Mouse (Mus musculus) mouse embryonic stem cell (cell line): ENCODE measurements around the gene Man2a2.

ENCODE experiments used
- in situ Hi-C, 2 experiments: fragments of 300-500 bp; cut with MboI; formaldehyde crosslinking; loops; 1 replicate in 1 of 2; 3 replicates in 1 of 2; pipeline ENCODE4 v1.14.3; 2019 to 2020; ENCODE audit warnings: low sequenced_read_pairs in 2 of 2, low pct_unique_long_range_greater_than_20kb in 1 of 2, mixed read lengths in 1 of 2; ENCODE audit not compliant: unreplicated experiment in 1 of 2

The Man2a2 gene

DNA sequence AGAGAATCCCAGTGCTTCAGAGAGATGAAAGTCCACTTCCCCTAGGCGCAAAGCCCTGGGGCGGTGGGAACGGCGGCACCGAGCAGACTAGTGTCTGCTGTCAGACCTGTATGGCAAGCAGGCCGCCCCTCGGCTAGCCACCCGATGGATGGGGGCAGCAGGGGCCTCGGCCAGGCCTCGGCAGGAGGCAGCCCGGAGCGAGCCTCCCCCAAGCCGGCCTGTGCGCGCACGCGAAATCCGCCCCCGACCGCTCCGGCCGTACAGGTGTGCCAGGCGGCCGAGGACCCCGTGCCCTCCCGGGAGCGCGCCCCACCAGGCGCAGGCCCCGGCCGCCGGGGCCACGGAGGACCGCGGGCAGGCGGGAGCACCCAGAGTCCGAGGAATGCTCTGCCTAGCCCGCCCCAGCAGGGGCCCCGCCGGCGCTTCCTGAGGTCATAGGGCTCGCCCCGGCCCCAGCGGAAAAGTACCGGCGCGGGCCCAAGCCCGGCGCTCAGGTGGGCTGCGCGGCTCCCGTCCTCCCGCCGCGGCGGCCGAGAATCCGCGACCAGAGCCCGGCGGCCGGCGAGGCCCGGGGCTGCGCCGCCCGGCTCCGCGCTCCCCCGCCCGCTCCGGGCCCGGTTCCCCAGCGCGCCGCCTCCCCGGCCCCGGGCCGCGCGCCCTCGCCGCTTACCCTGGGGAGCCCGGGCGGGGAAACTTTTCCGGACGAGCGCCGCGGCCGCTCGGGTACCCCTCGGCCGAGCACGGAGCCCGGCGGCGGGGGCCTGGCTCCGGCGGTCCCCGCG lies 30.9 kb upstream of the Man2a2 start:
- in situ Hi-C loops, result loop anchor here in 1 of 2 experiments (10.0 kb wide), 1 partner anchor 163 kb away; no protein-coding TSS in a partner anchor

DNA sequence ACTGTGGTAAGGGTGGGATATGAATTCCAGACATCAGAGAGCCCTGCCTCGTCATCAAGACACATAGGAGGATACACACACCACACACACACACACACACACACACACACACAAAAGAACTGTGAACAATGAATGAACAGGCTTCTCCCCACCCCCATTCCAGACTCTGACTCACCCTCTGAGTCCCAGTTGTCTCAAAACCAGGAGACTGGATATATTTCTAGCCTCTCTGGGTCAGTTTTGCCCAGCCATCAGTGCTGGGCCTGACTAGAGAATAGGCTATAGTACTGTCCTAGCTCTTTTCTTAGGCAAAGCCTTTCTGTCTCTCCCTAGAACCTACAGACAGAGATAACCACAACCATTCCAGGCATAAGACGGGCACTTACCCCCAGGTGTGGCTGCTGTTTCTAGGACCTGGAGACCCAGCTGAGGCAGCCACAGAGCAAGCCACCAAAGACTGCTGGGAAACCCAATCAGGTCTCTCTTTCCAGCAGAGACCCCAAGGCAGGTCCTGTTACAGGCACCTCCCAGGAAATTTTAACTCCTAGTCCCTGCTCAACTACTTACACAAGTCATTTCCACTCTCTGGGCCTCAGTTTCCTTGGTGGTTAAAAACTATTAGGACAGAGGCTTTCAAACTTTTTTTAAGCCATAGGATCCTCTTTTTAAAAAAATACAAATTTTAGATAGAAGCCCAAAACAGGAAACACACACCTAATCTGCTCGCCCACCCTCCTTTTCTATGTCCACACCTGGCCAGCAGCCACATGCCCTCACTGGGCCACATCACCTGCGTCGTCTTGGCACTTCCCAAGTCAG lies 30.1 kb upstream of the Man2a2 start:
- in situ Hi-C loops, result loop anchor here in 1 of 2 experiments (10.0 kb wide), 1 partner anchor 164 kb away; no protein-coding TSS in a partner anchor

DNA sequence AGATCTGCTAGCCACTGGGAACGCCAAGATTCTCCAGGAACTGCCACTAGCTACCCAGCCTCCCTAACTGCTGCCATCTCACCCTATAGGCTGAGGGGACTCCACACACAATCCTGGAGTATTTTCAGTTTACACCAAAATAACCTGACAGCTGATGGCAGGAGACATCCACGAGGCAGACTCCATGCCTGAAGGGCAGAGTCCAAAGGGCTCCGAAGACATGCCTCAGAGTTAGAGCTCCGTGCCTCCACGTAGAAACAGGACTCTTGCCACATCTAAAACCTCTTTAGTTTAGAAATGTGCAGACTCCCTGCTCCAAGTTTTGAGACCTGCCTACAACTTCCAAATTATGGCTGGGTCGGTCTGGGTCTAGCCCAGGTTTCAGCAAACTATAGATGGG lies 29.4 kb upstream of the Man2a2 start:
- in situ Hi-C loops, result loop anchor here in 1 of 2 experiments (10.0 kb wide), 1 partner anchor 164 kb away; no protein-coding TSS in a partner anchor

DNA sequence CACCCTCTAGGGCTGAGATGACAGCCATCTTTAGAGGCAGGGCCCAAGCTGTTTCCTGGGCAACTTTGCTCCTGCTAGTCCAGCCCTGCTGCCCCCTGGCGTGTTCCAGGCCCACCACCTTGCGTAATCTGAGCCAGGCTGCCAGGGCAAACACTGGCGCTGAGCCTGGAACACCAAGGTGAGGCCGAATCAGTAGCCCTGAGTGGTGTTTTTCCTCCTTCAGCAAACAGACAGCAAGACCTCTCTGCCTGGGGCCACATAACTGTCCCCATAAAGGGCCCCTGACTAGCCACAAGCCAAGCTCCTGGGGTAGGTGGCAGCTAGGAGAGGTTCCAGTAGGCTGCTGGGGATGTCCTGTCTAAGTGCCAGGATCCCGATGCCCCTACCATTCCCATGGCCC lies 28.9 kb upstream of the Man2a2 start:
- in situ Hi-C loops, result loop anchor here in 1 of 2 experiments (10.0 kb wide), 1 partner anchor 165 kb away; no protein-coding TSS in a partner anchor

DNA sequence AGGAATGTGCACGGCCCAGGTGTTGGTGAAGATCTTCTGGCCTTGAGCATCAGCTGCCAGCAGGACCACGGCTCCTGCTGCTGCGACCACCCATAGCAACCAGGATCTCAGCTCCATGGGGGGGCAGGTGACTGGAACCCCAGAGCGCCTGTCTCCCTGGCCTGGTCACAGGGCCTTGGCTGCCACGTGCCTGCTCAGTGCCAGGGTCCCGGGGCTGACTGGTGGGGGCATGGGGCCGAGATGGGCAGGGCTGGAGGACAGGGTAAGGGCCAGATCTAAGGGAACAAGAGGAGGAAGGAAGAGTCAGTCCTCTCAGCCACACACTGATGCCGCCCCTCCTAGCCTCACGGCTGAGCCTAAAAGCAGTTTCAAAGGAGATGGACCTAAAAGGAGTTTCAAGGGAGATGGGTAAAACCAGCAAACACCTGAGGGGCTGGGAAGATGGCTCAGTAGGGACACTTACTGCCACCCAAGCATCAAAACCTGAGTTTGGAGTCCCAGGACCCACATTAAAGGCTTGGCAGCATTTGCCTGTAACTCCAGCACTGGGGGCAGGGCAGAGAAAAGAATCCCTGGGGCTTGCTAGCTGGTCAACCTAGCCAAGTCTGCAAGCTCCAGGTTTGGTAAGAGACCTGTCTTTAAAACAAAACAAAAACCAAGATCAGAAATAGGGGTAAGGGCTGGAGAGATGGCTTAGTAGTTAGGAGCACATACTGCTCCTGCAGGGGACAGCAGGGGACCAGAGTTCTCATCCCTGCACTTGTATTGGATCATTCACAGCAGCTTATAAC lies 27.7 kb upstream of the Man2a2 start:
- in situ Hi-C loops, result loop anchor here (5.0 to 25.0 kb wide), 2 partner anchors 33 to 463 kb away; partner anchors contain the start of gene Zscan2 (in 1 of the 2)

DNA sequence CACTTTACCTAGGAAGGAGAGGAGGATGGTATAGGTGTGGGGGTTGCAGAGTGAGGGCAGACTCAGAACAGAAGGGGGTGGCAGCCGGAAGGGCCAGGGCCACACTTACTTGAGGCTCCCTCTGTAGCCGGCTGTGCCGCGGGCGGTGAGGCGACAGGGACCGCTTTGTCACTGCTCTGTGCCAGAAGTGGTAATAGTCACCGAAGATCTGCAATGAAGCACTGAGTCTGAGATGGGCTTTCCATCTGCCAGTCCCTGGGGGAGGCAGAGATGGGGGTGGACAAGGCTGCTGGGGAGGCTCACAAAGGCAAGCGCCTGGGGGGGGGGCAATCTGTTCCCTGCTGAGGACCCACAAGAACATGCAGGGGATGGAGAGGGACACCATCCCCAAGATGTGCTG lies 26.8 kb upstream of the Man2a2 start:
- in situ Hi-C loops, result loop anchor here (5.0 to 25.0 kb wide), 2 partner anchors 34 to 464 kb away; partner anchors contain the start of gene Zscan2 (in 1 of the 2)

DNA sequence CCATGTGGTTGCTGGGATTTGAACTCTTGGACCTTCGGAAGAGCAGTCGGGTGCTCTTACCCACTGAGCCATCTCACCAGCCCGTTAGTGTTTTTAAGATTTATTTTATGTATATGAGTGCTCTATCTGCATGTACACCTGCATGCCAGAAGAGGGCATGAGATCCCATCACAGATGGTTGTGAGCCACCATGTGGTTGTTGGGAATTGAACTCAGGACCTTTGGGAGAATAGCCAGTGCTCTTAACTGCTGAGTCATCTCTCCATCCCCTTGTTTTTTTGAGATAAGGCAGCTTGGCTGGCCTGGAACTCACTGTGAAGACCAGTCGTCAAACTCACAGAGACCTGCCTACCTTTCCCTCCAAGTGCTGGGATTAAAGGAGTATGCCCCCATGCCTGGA lies 25.3 kb upstream of the Man2a2 start:
- in situ Hi-C loops, result loop anchor here (5.0 to 25.0 kb wide), 2 partner anchors 36 to 466 kb away; partner anchors contain the start of gene Zscan2 (in 1 of the 2)

DNA sequence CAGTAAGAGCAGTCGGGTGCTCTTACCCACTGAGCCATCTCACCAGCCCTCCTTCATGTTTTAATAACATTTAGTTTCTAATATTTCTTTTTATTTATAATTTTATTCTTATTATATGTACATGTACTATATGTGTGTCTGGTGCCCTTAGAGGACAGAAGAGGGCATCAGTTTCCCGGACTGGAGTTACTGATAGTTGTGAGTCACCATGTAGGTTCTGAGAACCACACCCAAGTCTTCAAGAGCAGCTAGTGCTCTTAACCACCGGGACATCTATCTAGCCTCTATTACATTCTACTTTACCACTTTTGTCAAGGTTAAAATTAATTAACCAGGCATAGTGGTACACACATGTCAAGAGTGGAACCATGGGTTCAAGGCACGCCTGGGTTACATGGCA lies 23.4 kb upstream of the Man2a2 start:
- in situ Hi-C loops, result loop anchor here in 1 of 2 experiments (25.0 kb wide), 1 partner anchor 468 kb away; the partner anchor contains the start of gene Zscan2

DNA sequence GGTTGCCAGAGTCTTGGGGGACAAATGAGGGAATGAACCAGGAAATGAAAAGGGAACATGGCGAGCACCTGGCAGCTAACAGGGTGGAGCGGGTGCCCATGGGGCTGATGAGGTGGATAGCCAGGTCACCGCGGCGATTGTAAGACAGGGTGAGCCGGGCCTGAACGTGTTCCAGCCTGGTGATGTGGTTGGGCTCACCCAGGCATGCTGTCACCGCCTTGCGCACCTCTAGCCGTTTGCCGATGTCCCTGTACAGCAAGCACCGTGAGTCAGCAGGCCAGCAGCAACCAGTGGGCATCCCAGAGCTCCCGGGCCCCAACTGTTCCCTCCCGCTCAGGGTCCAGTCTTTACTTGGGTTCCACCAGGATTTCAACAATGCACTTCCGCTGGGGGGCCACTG lies 20.9 kb upstream of the Man2a2 start:
- in situ Hi-C loops, result loop anchor here in 1 of 2 experiments (25.0 kb wide), 1 partner anchor 470 kb away; the partner anchor contains the start of gene Zscan2

DNA sequence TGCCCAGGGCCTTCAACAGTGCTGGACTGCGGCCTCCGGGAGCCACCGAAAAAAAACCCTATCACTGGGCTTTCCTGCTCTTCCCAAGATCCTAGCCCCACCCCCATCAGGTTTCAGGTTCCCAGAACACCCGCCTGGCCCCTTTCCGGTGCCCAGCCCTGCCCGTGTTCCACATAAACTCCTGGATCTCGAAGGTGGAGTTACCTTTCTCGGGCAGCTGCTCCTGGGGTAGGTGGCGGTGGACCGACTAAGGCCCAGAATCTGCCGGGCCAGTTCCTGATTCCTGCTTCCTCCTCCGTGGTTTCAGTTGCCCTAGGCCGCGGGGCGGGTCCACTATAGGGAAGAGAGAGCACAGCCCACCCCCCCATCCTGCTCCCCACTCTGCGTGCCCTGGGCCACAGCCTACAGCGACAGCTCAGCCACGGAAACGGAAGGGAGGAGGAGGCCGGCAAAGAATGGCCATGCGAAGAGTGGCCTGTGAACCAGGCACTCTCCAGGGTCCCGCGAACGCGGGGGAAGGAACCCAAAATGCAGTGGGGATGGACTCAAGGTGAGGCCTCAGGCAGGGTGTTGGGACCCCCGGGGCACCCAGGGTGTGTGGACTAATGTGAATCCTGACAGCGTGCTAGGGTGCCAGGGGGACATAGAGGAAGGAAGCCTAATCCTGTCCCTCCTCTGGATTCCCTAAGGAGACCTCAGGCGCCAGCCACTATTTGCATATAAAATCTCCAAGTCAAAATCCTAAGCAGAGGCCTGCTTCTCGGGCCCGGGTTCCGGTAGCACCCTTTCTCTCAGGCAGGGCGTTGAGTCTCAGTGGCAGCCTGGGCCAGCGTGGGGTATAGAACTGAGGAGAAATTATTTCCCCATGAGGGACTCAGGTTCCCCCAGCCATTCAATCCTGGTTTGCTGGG lies 16.7 kb upstream of the Man2a2 start, which contains the start of gene Fes:
Fes (minus strand) TSS at position 314 of the 911 bp plus-strand sequence.
- in situ Hi-C loops, result loop anchor here (5.0 to 25.0 kb wide), 4 partner anchors 189 to 474 kb away; partner anchors contain the start of gene Zscan2 (in 1 of the 2)

DNA sequence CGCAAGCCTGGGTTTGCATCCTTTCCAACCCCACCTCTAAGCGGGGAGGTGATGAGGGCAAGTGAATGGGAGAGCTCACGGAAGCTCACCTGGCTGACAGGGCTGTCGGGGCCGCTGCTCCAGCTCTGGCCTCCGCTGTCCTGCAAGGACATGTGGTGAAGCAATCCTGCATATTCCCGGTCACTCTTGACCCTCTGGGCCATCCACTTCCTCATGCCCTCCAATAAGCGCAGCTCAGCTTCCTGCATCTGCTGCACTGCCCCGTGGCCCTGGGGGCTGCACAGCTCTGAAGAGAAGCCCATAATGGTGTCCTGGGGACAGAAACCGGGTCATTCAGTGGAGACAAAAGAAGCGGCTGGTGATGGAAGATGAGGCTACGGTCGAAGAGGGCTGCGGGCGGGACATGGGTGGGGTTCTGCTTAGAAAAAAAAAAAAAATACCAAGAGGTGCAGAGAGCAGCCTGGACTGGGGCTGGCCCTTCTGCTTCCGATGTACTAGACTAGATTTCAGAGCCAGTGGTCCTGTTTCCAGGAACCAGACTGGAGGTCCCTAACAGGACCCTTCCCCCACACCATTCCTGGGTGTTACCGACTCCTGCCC lies 16.0 kb upstream of the Man2a2 start:
- in situ Hi-C loops, result loop anchor here (5.0 to 25.0 kb wide), 4 partner anchors 190 to 475 kb away; partner anchors contain the start of gene Zscan2 (in 1 of the 2)

DNA sequence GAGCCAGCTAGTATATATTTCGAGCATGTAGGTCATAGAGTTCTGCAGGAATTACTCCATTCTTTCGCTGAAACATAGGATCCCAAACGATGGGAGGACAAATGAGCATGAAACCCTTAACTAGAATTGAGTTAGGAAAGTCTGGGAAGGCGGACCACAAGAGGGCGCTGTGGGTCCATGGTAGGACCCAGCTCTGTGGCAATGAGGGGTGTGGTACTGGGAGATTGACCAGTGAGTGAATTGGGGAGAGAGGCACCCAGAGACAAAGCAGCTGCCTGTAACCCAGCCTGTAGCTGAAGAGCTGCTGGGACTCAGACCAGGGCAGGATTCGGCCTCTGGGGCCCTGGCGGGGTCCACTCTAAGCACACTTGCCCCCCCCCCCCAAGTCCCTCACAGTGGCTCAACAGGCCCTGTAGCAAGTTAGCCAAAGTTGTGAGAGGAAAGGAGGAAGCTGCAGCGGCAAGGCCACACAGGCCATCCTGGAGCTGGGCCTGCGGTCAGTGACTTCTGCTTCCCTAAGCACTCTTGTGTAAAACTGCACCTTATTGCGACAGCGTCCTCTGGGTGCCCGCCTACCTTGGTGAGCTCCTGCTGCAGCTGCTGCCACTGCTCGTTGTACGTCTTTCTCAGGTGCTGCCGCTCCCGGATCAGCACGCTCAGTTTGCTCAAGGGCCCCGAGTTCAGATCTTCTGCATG lies 15.2 kb upstream of the Man2a2 start:
- in situ Hi-C loops, result loop anchor here (5.0 to 25.0 kb wide), 4 partner anchors 191 to 476 kb away; partner anchors contain the start of gene Zscan2 (in 1 of the 2)

DNA sequence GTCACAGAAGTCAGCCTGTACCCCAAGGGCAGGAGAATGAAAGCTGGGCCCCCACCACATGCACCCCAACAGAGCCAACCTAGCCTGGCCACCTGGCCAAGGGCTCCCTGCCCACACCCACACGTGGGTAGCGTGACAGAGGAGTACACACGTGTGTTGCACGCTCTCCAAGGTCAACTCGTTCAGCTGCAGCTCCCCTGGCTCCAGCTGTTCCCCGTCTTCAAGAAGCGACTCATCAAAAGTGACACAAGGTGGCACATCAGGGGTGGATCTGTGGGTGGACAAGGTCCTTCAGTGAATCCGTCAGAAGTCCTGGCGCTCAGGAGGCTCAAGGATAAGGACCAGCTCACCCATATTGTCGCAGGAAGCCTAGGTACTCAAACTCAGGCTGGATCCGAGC lies 11.7 kb upstream of the Man2a2 start:
- in situ Hi-C loops, result loop anchor here in 1 of 2 experiments (10.0 to 25.0 kb wide), 2 partner anchors 202 to 479 kb away; partner anchors contain the start of gene Zscan2

DNA sequence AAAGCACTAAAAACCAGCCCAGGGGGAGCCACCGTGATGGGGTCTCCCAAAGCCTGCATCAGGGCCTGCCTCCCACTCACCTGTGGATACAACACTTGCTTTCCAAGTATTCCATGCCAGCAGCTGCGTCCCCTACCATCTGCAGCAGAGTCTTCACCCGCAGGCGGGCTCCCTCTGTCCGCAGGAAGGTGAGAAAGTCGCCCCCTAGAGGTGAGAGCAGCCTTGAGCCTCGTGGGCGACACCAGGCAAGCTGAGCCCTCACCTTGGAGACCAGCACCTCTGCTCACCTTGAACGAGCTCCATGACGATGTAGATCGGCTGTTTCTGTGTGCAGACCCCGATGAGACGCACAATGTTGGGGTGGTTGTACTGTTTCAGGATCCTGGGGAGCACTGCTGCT lies 8.4 kb upstream of the Man2a2 start:
- in situ Hi-C loops, result loop anchor here (5.0 to 25.0 kb wide), 3 partner anchors 37 to 483 kb away; partner anchors contain the start of genes Hddc3 (in 1 of the 2), Unc45a (in 1 of the 2) and Zscan2 (in 1 of the 2)

DNA sequence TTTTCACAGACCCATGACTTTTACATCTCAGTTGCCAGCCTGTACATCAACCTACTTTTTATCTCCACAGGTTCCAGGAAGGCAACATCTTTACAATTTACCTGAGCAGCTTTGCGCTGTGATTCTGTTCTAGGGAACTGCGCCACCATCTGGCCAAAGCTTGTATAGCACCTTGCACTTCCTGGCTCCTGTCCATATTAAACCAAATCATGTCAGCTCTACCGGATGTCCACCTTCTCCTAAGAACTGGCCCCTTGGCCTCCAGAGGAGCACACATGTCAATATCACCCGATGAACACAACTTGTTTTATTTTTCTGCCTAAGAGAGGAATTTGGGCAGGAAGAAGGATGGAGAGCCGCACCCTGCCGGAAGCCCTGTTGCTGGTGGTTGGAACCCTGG lies 6.3 kb upstream of the Man2a2 start:
- in situ Hi-C loops, result loop anchor here (5.0 to 25.0 kb wide), 3 partner anchors 35 to 485 kb away; partner anchors contain the start of genes Hddc3 (in 1 of the 2), Unc45a (in 1 of the 2) and Zscan2 (in 1 of the 2)
